Mouse (Mus musculus): ENCODE data around the gene Cspg4.
"Not testable (repeated sequence)": the region's sequence is repeated elsewhere in the genome, so short reads cannot be mapped to it uniquely, and the experiment has no call there.

Gene Cspg4

GRCm38 (mm10) chr9:56893313-56893712, 28.5 kb downstream of the Cspg4 start:
- DNase-seq: no peak

GRCm38 (mm10) chr9:56894006-56894405, 29.2 kb downstream of the Cspg4 start:
- no peak for DNase-seq

GRCm38 (mm10) chr9:56896779-56897178, 31.9 kb downstream of the Cspg4 start:
- DNase-seq: no peak

GRCm38 (mm10) chr9:56899409-56899808, 34.6 kb downstream of the Cspg4 start:
- DNase-seq: no peak

- no peak for DNase-seq
Observed at GRCm38 (mm10) chr9:56900060-56900459, 35.2 kb downstream of the Cspg4 start.

- no peak for DNase-seq
Observed at GRCm38 (mm10) chr9:56900571-56900970, 35.7 kb downstream of the Cspg4 start.

GRCm38 (mm10) chr9:56901187-56901586, 36.4 kb downstream of the Cspg4 start:
- no peak for DNase-seq

- DNase-seq: no peak
Observed at GRCm38 (mm10) chr9:56903662-56904061, 38.8 kb downstream of the Cspg4 start.

GRCm38 (mm10) chr9:56907549-56907948, 42.7 kb downstream of the Cspg4 start:
- no peak for DNase-seq

- not testable (repeated sequence) for DNase-seq
Observed at GRCm38 (mm10) chr9:56909991-56910390, 45.2 kb downstream of the Cspg4 start.

- DNase-seq: no peak
Observed at GRCm38 (mm10) chr9:56911017-56911416, 46.2 kb downstream of the Cspg4 start.

- no peak for DNase-seq
Observed at GRCm38 (mm10) chr9:56913991-56914390, 49.2 kb downstream of the Cspg4 start.

GRCm38 (mm10) chr9:56915116-56915515, 50.3 kb downstream of the Cspg4 start:
- DNase-seq: no peak

GRCm38 (mm10) chr9:56915695-56916410, 51.0 kb downstream of the Cspg4 start:
- DNase-seq: no peak

GRCm38 (mm10) chr9:56917131-56917530, 52.3 kb downstream of the Cspg4 start:
- no peak for DNase-seq

GRCm38 (mm10) chr9:56918466-56918865, 53.6 kb downstream of the Cspg4 start:
- peak; percentile 60 for DNase-seq

- no peak for DNase-seq
Observed at GRCm38 (mm10) chr9:56922746-56923145, 57.9 kb downstream of the Cspg4 start.

- no peak for DNase-seq
Observed at GRCm38 (mm10) chr9:56923841-56924650, 59.2 kb downstream of the Cspg4 start.

GRCm38 (mm10) chr9:56924651-56925027, 59.8 kb downstream of the Cspg4 start:
- DNase-seq: peak; percentile 40

GRCm38 (mm10) chr9:56925291-56926024, 60.6 kb downstream of the Cspg4 start:
- DNase-seq: no peak

GRCm38 (mm10) chr9:56926025-56926360, 61.2 kb downstream of the Cspg4 start:
- no peak for DNase-seq

GRCm38 (mm10) chr9:56926387-56926786, 61.6 kb downstream of the Cspg4 start:
- DNase-seq: no peak

GRCm38 (mm10) chr9:56927191-56928012, 62.6 kb downstream of the Cspg4 start:
- DNase-seq: no peak
